Mouse (Mus musculus) cerebellum, adult 9-11 months (tissue): ENCODE measurements around the gene Tbc1d22b.
A peak's percentile ranks its signal among the peaks of the same experiment; 100 is the strongest.
"Not testable (repeated sequence)": the region's sequence is repeated elsewhere in the genome, so short reads cannot be mapped to it uniquely, and the experiment has no call there.

Experiments used
- DNase-seq: peaks from one replicate; pipeline ENCODE4 v3.0.0; 2022

Tbc1d22b gene

DNA sequence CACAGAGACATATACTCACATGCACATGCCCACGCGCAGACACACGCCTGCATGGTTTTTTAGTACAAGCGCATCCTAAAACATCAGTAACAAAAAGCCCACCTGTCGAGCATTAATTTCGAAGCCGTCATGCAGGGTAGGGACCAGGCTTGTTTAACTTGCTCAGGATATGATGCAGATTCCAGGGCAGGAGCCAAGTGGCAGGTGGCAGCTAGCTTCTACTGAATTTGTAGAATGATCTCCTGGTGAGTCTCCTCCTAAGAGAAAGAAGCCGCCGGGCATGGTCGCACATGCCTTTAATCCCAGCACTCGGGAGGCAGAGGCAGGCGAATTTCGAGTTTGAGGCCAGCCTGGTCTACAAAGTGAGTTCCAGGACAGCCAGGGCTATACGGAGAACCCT lies 49.5 kb downstream of the Tbc1d22b start:
- DNase-seq: peak; percentile 54

GRCm38 (mm10) chr17:29599537-29599936 lies 50.0 kb downstream of the Tbc1d22b start:
- peak; percentile 52 for DNase-seq

GRCm38 (mm10) chr17:29601391-29601790 lies 51.8 kb downstream of the Tbc1d22b start:
- DNase-seq: no peak

DNA sequence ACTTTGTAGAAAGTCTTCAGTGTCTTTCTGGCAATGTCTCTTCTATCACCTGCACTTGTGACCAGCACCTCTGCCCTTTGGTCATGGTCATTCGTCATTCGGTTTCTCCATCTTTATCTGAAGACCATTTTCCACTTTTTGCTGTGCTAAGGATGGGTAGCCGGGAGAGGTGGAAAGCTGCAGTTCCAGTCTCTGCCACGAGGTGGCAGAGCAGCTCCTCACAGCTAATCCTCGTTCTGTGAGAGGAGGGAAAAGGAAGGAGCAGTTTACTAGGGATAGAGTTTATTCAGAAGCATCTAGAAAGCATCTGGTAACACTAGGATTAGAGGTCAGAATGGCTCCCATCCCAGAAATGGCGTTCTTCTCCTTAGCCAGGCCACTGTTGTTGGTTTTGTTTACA lies 53.7 kb downstream of the Tbc1d22b start:
- peak; percentile 75 for DNase-seq

GRCm38 (mm10) chr17:29613453-29613852 lies 63.9 kb downstream of the Tbc1d22b start:
- DNase-seq: not testable (repeated sequence)

DNA sequence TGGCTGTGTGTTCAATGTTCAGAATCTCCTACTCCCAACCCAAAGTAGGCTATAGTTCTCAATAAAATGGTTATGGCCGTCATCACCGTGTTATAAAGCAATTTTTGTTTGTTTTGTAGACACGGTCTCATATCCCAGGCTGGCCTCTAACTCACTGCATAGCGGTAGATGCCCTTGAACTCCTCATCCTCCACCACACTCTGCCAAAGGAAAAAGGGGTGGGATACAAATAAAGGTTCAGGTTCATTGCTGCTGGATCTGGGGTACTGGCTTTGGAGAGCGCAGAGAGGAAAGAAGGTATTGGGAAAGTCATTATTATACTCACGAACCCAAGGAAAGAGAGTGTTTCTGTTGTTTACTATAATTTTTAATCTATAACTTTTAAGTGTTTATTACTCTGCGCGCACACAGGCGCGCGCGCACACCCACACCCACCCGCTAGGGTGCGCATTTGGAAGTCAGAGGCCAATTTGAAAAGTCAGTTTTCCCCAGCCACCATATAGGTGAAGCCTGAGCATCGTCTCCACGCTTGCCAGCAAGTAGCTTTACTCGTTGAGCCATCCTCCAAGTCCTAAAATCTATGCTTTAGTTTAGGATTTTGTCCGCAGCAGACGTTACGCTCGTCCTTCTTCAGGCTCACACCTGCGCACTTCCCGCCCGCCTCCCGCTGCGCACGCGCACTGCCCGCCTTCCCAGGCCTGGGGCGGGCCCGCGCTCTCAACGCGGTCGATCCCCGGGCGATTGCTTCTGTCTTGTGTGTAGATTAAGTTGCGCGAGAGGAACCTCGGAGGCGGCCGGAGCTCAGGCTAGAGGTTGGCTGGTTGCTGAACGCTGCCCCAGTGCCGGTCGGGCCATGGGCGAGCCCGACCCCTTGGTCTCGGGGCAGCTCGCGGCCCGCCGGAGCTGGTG lies 64.8 kb downstream of the Tbc1d22b start, which contains the start of the genes Rnf8 and Gm28043:
Rnf8 (plus strand) TSS at position 676 of the 909 bp plus-strand sequence.
Gm28043 (plus strand) TSS at position 762 of the 909 bp plus-strand sequence.
- DNase-seq: peak; percentile 93

DNA sequence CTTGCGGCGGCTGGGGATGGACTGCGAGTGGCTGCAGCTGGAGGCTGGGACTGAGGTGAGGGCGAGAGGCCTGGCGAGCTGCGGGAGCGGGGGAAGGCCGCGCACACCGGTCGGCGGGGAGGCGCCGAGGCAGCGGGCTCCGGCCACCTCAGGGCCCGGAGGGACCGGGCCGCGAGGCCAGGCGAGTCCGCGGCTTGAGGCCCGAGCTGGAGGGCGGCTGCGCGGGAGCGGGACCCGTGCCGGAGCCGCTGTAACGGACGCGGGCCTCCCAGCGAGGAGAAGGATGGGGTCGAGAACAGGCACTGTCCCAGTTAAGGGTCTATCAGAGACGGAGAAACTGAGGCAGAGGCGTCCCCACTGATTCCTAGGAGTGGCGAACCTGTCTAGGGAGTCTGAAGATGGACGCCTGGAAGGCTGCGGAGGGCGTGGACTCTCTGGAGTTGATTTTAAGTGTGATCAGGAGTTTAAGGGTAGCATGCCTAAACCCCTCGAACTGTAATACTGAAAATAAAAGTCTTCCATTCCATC lies 65.5 kb downstream of the Tbc1d22b start:
- no peak for DNase-seq

- no peak for DNase-seq
Measured at GRCm38 (mm10) chr17:29615616-29616015, 66.0 kb downstream of the Tbc1d22b start.

DNA sequence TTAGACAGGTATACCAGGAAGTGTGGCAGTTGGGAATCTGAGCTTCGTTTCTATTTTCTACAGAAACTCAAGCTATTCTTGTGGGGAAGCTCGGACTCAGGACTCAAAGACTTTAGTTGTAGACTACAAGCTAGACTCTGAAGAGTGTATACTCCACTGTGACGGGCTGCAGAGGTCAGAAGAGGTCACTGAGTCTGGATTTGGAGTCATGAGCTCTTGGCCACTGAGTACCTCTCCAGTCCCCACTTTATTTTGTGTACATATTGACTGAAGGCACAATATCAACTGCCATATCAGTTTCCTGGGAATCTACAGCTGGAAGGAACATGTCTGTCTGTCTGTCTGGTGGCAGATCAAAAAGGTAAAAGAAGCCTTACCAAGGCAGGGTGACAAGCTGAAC lies 69.6 kb downstream of the Tbc1d22b start:
- DNase-seq: no peak

- DNase-seq: no peak
Measured at GRCm38 (mm10) chr17:29623488-29623887, 73.9 kb downstream of the Tbc1d22b start.

GRCm38 (mm10) chr17:29627285-29627684 lies 77.7 kb downstream of the Tbc1d22b start:
- DNase-seq: no peak

- DNase-seq: peak; percentile 70
Measured at GRCm38 (mm10) chr17:29628946-29629345, 79.4 kb downstream of the Tbc1d22b start.

DNA sequence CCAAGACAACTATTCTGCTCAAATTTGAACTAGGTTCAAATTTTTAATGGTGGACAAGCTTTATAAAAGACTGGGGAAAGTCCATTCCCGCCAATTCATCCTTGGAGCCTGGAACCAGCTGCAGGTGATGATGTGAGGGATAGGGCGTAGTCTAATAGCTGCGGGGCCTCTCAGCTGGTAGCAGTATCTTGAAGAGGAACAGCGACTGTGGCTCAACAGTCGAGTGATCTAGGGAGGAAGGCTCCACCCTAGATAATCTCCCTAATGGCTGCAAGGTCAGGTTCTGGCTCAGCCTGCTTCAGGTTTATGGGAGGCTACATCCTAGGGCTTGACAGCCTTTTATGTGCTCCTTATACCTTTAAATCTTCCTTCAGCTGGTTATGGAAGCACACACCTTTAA lies 80.0 kb downstream of the Tbc1d22b start:
- no peak for DNase-seq

- DNase-seq: no peak
Measured at GRCm38 (mm10) chr17:29632312-29632711, 82.7 kb downstream of the Tbc1d22b start.

- no peak for DNase-seq
Measured at GRCm38 (mm10) chr17:29635492-29635891, 85.9 kb downstream of the Tbc1d22b start.

GRCm38 (mm10) chr17:29636118-29636517 lies 86.5 kb downstream of the Tbc1d22b start:
- peak; percentile 59 for DNase-seq

DNA sequence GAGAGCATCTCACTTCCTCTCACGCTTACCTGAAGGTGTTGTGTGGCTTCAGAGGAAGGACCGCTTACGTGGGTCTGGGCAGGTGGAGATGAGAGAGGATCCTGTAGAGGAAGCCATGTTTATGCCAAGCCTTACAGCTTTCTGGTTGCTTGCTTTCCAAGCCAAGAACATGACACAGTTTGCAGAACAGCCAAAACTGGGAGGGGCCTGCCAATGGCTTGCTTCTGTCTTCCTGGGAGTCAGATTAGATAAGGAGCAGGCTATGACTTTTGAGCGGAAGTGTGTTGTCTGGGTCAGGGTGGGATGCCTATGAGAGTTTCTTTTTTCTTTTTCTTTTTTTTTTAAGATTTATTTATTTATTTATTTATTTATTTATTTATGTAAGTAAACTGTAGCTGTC lies 87.8 kb downstream of the Tbc1d22b start:
- DNase-seq: peak; percentile 41

DNA sequence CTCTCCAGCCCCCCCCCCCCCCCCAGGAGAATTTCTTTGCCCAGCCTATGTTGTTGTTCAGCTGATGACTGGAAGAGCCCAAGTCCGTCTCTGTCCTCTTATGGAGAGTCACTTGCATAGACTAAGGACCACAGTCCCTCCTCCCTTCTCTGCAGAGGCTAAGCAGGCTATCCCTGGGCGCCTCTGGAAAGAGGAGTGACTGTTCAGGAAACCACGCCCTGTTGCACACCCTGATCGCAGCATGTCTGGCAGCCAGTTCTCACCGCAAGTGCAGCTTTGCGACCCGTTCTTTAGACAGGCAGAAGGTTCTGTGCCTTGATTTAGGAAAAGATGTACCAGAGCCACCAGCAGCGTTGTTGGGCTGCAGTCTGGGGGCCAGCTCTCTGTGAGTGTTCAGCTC lies 88.3 kb downstream of the Tbc1d22b start:
- DNase-seq: no peak

- no peak for DNase-seq
Measured at GRCm38 (mm10) chr17:29640971-29641370, 91.4 kb downstream of the Tbc1d22b start.

GRCm38 (mm10) chr17:29642219-29642618 lies 92.6 kb downstream of the Tbc1d22b start:
- DNase-seq: no peak
